ENCODE assay signal across 8 mouse cellular contexts in genomic region chr6:140819451-140819878, GRCm38 (mm10).
DNase-seq lines count a peak whose midpoint lies in the region; ATAC-seq and TF ChIP-seq lines count a peak whose summit lies in the region.

No protein-coding gene starts in this region.

- H3K4me1 ChIP-seq in midbrain, embryonic 13.5 days (replicated peaks), result no peaks in the 10 kb centered on the region

- H3K4me3 ChIP-seq in left cerebral cortex, adult 2 months, result no peak overlapping the region
- H3K4me3 ChIP-seq in midbrain, embryonic 13.5 days (replicated peaks), result no peak overlapping the region

- H3K4me2 ChIP-seq in midbrain, embryonic 13.5 days (replicated peaks), result no peak overlapping the region

- H3K27me3 ChIP-seq in midbrain, embryonic 13.5 days, result no peaks in the 10 kb centered on the region

- H3K36me3 ChIP-seq in midbrain, embryonic 13.5 days, result no peaks in the 10 kb centered on the region

- H3K27ac ChIP-seq in left cerebral cortex, adult 2 months, result no peak overlapping the region
- H3K27ac ChIP-seq in midbrain, embryonic 13.5 days, result no peak overlapping the region

- ATAC-seq in neutrophil, adult 5-6 weeks (ENCODE audit: extremely low read depth, insufficient number of reproducible peaks, low FRiP score, poor library complexity, severe bottlenecking), result peak; percentile 59; the same call in 1 of the 2 replicates
- no peak for ATAC-seq in midbrain, embryonic 13.5 days

- TF ChIP-seq CTCF in left cerebral cortex, adult 2 months (IDR thresholded peaks at IDR 0.05), result no peak

- peak; percentile 1 for DNase-seq in kidney, adult 11 months
- no peak for DNase-seq in kidney, postnatal 25 days
- peak; percentile 20 for DNase-seq in R1 (ENCODE audit: low read depth, low spot score)
- peak; percentile 8 for DNase-seq in kidney, adult 9 months
- DNase-seq in left cerebral cortex, adult 2 months (ENCODE audit: extremely low spot score in 1 of 2, low spot score in 2 of 2), result no peak
- no peak for DNase-seq in gastrocnemius, postnatal 14 days

- WGBS in midbrain, embryonic 13.5 days, result 88% methylated on average over 8 of the region's 8 CpGs

- no peak overlapping the region for H3K9ac ChIP-seq in midbrain, embryonic 13.5 days (replicated peaks)

- H3K9me3 ChIP-seq in midbrain, embryonic 13.5 days, result no peaks in the 10 kb centered on the region

- intact Hi-C loops in left cerebral cortex, adult 2 months (cut with DNase I), result no loop called here
- intact Hi-C loops in gastrocnemius, postnatal 14 days (cut with DNase I; ENCODE audit: low total_unique reads), result no loop called here

Comparison
In these comparisons a context has a peak if more than half of its experiments do, and no peak if none do; other contexts are left out.
1. DNase-seq: peak in kidney, adult 11 months (single experiment), R1 (single experiment) and kidney, adult 9 months (single experiment); none in kidney, postnatal 25 days (0 of 2), left cerebral cortex, adult 2 months (0 of 2) and gastrocnemius, postnatal 14 days (single experiment).